Mouse (Mus musculus): ENCODE measurements at regions not wholly inside any gene's neighbourhood (a gene's known extent, or its start where the extent isn't known, plus 50 kb on each side); places are given as distances from the start of the nearest gene placed in this dataset.

DNA sequence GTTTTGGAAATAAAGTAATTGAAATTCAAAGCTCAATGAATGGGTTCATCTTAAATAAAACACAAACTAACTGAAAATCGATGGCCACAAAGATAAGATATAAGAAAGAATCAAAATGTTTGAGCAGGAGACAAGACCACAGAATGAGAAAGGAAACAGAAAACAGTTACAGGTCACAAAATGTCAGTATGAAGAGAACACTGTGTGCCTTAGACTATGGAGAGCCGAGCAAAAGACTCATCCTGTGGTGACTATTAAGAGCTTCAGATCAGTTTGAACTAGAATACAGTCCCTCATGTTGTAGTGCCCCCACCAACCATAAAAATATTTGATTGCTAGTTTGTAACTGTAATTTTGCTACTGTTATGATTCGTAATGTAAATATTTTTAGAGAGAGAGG is 441.9 kb upstream of the 3110018I06Rik start:
- Histone ChIP-seq H3K27me3 (ENCODE audit: control insufficient read depth, insufficient read depth, insufficient read length) (no peaks in the 10 kb centered on the region), H3K79me3 (ENCODE audit: low read depth) (no peaks in the 10 kb centered on the region)

DNA sequence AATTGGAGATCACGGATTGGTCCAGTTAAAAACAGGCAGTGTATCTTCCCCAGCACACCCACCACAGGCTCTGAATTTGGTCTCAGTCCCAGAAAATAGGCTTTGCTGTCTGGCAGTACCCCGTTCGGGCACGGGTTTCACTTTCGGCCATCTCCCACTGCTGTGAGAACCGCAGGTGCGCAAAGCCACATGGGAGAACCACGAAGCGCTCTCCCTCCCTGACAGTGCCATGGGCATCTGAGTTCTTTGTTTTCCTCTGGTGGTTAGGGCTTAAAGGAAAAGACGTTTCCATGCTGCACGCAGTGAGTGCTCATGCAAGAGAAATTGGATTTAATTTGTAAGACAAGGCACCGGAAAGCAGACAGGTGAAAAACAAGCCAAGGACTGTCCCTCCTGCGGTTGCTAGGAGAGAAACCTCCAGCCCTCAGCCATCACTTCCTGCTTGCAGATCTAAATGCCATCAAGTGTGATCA is 441.3 kb upstream of the 3110018I06Rik start:
- Histone ChIP-seq H3K27me3 (ENCODE audit: control insufficient read depth, insufficient read depth, insufficient read length) (no peaks in the 10 kb centered on the region), H3ac (ENCODE audit: control insufficient read depth, insufficient read length, low read depth) (no peak overlapping the region), H3K79me2 (ENCODE audit: control insufficient read depth, insufficient read depth) (no peaks in the 10 kb centered on the region), H3K36me3 (ENCODE audit: control insufficient read depth, insufficient read depth) (no peaks in the 10 kb centered on the region), H3K79me3 (ENCODE audit: low read depth) (no peaks in the 10 kb centered on the region), H3K4me3 (ENCODE audit: insufficient read depth, poor library complexity, severe bottlenecking) (no peak overlapping the region)
- no peak for TF ChIP-seq CEBPB (IDR thresholded peaks at IDR 0.05; ENCODE audit: low read depth)
- TF ChIP-seq FOSL1 (IDR thresholded peaks at IDR 0.05; ENCODE audit: insufficient read depth, low read length, poor library complexity, severe bottlenecking): no peak
- no peak for TF ChIP-seq MYOG (IDR thresholded peaks at IDR 0.05; ENCODE audit: control insufficient read depth, extremely low read depth, insufficient read length)
- TF ChIP-seq MAX (IDR thresholded peaks at IDR 0.05): no peak

More for the DNA sequence above, 441.9 kb upstream of the 3110018I06Rik start:
- no peaks in the 10 kb centered on the region for H3K36me3 ChIP-seq (ENCODE audit: control insufficient read depth, insufficient read depth)
- no peaks in the 10 kb centered on the region for H3K79me2 ChIP-seq (ENCODE audit: control insufficient read depth, insufficient read depth)
- no peak overlapping the region for H3K4me3 ChIP-seq (ENCODE audit: insufficient read depth, poor library complexity, severe bottlenecking)
- H3ac ChIP-seq (ENCODE audit: control insufficient read depth, insufficient read length, low read depth): no peak overlapping the region
- TF ChIP-seq USF1 (IDR thresholded peaks at IDR 0.05; ENCODE audit: low read depth): no peak
- no peak for TF ChIP-seq CEBPB (IDR thresholded peaks at IDR 0.05; ENCODE audit: low read depth)
- TF ChIP-seq FOSL1 (IDR thresholded peaks at IDR 0.05; ENCODE audit: insufficient read depth, low read length, poor library complexity, severe bottlenecking): no peak
- no peak for TF ChIP-seq MYOG (IDR thresholded peaks at IDR 0.05; ENCODE audit: control insufficient read depth, extremely low read depth, insufficient read length)
- no peak for TF ChIP-seq MAX (IDR thresholded peaks at IDR 0.05)
- no peak for TF ChIP-seq MYOD1 (IDR thresholded peaks at IDR 0.05; ENCODE audit: control insufficient read depth, insufficient read length, low read depth)

DNA sequence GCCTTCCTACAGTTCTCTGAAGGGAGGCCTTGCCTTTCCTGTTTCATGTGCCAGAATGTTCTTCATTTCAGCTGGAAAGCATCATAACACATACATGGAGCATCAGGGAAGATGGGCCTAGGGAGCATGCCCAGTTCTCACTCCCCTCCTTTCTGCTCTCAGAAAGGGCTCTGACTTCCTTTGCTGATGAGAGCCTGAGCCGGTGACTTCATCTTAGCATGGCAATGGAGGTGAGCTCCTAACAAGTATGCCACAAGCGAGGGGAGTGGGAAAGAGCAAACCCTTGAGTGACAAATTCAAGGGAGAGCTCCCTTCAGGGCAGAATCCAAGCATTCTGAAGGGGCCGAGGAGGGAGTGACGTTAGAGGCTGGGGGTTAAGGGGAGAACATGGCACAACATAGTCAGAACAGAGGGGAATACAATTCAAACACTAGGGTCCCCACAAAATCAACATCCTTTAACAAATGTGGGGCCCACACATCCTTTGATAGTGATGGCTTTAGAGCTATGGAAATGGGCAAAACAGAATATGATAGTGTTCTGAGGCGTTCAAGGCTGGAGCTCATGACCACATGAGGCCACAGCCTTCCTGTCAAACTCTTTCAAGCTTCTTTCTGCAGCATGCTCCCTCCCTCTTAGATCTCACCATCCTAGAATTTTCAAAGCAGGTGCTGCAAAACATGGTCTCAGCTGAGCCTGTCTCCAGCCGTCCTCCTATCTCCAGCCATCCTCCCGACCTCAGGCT is 437.4 kb upstream of the 3110018I06Rik start:
- no peak overlapping the region for H3K4me3 ChIP-seq (ENCODE audit: insufficient read depth, poor library complexity, severe bottlenecking)
- no peaks in the 10 kb centered on the region for H3K79me2 ChIP-seq (ENCODE audit: control insufficient read depth, insufficient read depth)
- H3K27me3 ChIP-seq (ENCODE audit: control insufficient read depth, insufficient read depth, insufficient read length): no peaks in the 10 kb centered on the region
- no peaks in the 10 kb centered on the region for H3K36me3 ChIP-seq (ENCODE audit: control insufficient read depth, insufficient read depth)
- H3ac ChIP-seq (ENCODE audit: control insufficient read depth, insufficient read length, low read depth): no peak overlapping the region
- no peaks in the 10 kb centered on the region for H3K79me3 ChIP-seq (ENCODE audit: low read depth)
- TF ChIP-seq CEBPB (IDR thresholded peaks at IDR 0.05; ENCODE audit: low read depth) (no peak), MYOD1 (IDR thresholded peaks at IDR 0.05; ENCODE audit: control insufficient read depth, insufficient read length, low read depth) (no peak), MYOG (IDR thresholded peaks at IDR 0.05; ENCODE audit: control insufficient read depth, extremely low read depth, insufficient read length) (no peak), MAX (IDR thresholded peaks at IDR 0.05) (no peak), USF1 (IDR thresholded peaks at IDR 0.05; ENCODE audit: low read depth) (no peak), FOSL1 (IDR thresholded peaks at IDR 0.05; ENCODE audit: insufficient read depth, low read length, poor library complexity, severe bottlenecking) (no peak), CTCF (IDR thresholded peaks at IDR 0.05; ENCODE audit: control insufficient read depth, insufficient read depth, insufficient read length) (no peak)

DNA sequence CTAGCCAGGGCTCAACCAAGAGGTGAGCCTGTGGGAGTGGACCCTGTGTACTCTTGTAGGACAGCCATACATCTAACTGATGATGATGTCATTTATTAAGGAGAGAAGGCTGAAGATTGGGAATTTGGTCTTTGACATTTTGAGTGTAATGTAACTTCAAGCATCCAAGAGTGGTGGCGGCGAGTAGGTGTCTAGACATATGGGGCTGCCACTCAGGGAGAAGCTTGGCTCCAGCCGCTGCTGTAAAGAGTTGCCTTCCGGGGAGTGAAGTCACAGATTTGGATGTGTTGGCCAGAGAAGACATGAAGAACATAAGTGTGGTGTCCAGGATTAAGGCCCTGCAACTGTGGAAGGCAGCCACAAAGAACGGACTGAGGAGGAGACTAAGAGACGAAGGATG is 436.3 kb upstream of the 3110018I06Rik start:
- Histone ChIP-seq H3K36me3 (ENCODE audit: control insufficient read depth, insufficient read depth) (no peaks in the 10 kb centered on the region), H3ac (ENCODE audit: control insufficient read depth, insufficient read length, low read depth) (no peak overlapping the region), H3K79me3 (ENCODE audit: low read depth) (no peaks in the 10 kb centered on the region), H3K27me3 (ENCODE audit: control insufficient read depth, insufficient read depth, insufficient read length) (no peaks in the 10 kb centered on the region), H3K4me3 (ENCODE audit: insufficient read depth, poor library complexity, severe bottlenecking) (no peak overlapping the region), H3K79me2 (ENCODE audit: control insufficient read depth, insufficient read depth) (no peaks in the 10 kb centered on the region)
- no peak for TF ChIP-seq MYOD1 (IDR thresholded peaks at IDR 0.05; ENCODE audit: control insufficient read depth, insufficient read length, low read depth)
- no peak for TF ChIP-seq CTCF (IDR thresholded peaks at IDR 0.05; ENCODE audit: control insufficient read depth, insufficient read depth, insufficient read length)
- no peak for TF ChIP-seq CEBPB (IDR thresholded peaks at IDR 0.05; ENCODE audit: low read depth)
- TF ChIP-seq FOSL1 (IDR thresholded peaks at IDR 0.05; ENCODE audit: insufficient read depth, low read length, poor library complexity, severe bottlenecking): no peak
- no peak for TF ChIP-seq MYOG (IDR thresholded peaks at IDR 0.05; ENCODE audit: control insufficient read depth, extremely low read depth, insufficient read length)
- TF ChIP-seq USF1 (IDR thresholded peaks at IDR 0.05; ENCODE audit: low read depth): no peak
- TF ChIP-seq MAX (IDR thresholded peaks at IDR 0.05): no peak

DNA sequence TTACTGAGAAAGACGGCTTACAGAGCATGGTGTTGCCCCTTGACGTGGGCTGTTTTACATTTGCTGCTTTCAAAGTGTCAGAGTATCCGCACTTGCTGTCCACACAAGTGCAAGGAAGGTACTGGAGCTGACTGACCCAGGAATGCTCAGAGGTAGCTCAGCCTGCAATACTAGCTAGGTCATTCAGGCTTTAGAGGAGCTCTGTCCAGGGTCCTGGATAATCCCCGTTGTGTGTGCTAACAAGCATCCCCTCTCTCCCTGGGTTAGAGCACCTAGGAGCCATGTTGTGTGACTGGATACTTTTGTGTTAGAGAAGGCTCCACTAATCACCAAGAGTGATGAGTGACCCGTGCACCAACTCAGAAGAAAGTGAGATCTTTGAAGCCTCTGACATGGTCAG is 431.9 kb upstream of the 3110018I06Rik start:
- Histone ChIP-seq H3K79me2 (ENCODE audit: control insufficient read depth, insufficient read depth) (no peaks in the 10 kb centered on the region), H3K4me3 (ENCODE audit: insufficient read depth, poor library complexity, severe bottlenecking) (no peak overlapping the region), H3K27me3 (ENCODE audit: control insufficient read depth, insufficient read depth, insufficient read length) (no peaks in the 10 kb centered on the region), H3K36me3 (ENCODE audit: control insufficient read depth, insufficient read depth) (no peaks in the 10 kb centered on the region), H3K79me3 (ENCODE audit: low read depth) (no peaks in the 10 kb centered on the region), H3ac (ENCODE audit: control insufficient read depth, insufficient read length, low read depth) (no peak overlapping the region)
- TF ChIP-seq CEBPB (IDR thresholded peaks at IDR 0.05; ENCODE audit: low read depth): no peak
- TF ChIP-seq CTCF (IDR thresholded peaks at IDR 0.05; ENCODE audit: control insufficient read depth, insufficient read depth, insufficient read length): no peak
- no peak for TF ChIP-seq USF1 (IDR thresholded peaks at IDR 0.05; ENCODE audit: low read depth)

DNA sequence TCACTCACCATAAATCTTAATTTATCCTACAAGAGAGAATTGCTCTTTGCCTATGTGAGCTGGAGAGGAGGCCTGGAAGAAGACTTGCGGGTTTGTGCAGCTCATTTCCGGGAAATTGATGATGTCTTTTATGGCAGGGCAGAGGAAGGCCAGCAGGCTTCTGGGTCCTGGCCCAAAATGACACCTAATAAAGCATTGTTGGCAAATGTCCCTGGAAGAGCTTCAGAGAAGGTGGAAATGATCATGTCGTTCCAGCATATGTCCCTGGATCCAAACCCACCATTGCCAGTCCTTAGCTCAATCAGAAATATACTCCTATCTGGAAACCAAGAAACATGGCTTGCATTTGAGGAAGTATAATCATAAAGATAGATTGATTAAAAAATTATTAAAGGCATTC is 427.9 kb upstream of the 3110018I06Rik start:
- Histone ChIP-seq H3K79me3 (ENCODE audit: low read depth) (no peaks in the 10 kb centered on the region), H3K27me3 (ENCODE audit: control insufficient read depth, insufficient read depth, insufficient read length) (no peaks in the 10 kb centered on the region), H3ac (ENCODE audit: control insufficient read depth, insufficient read length, low read depth) (no peak overlapping the region), H3K4me3 (ENCODE audit: insufficient read depth, poor library complexity, severe bottlenecking) (no peak overlapping the region), H3K79me2 (ENCODE audit: control insufficient read depth, insufficient read depth) (no peaks in the 10 kb centered on the region), H3K36me3 (ENCODE audit: control insufficient read depth, insufficient read depth) (no peaks in the 10 kb centered on the region)
- no peak for TF ChIP-seq FOSL1 (IDR thresholded peaks at IDR 0.05; ENCODE audit: insufficient read depth, low read length, poor library complexity, severe bottlenecking)
- no peak for TF ChIP-seq MAX (IDR thresholded peaks at IDR 0.05)
- no peak for TF ChIP-seq USF1 (IDR thresholded peaks at IDR 0.05; ENCODE audit: low read depth)
